Mouse (Mus musculus): ENCODE results near the gene Nosip.

Nosip gene

DNA sequence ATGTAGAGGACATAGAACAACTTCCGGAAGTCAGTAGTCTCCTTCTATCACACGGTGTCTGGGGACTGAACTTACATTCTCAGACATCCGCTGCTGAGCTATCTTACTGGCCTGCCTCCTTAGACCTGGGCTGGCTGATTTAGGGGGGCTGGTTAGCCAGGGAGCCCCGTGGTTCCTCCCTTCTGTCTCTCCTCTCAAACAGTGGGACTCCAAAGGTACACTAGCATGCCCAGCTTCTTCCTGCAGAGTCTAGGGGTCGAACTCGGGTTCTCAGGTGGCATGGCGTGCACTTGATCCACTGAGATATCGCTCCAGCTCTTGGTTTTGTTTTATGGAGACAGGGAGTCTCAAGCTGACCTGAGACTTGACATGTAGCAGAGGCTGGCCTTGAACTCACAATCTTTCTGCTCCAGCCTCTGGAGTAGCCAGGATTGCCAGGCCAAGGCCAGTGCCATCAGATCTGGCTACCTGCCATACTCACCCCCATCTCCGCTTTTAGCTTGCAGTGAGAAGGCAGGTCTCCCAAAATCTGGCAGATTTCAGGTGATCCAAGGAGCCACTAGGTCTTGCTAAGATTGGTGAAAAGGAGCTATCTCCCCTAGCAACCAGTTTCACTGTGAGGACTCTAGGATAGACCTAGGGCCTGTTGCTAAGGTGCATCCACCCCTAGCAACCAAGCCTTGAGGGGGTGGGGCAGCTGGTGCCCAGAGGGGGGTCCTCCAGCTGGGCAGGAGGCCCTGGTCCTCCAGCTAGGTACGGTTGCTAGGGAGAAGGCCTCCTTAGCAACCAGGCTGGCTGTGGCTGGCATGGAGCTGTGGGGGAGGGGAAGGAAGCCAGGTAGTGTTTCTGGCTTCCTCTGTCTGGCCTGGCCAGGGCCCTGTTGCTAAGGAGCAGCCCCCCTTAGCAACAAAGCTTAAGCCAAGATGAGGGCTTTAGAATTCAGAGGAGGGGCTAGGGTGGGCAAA, 3.3 kb upstream of the Nosip start:
- no peak for DNase-seq (ENCODE audit: extremely low spot score, low spot score)

GRCm38 (mm10) chr7:45060632-45061122, 1.6 kb upstream of the Nosip start:
- DNase-seq (ENCODE audit: extremely low spot score, low spot score) = no peak

- no peak for DNase-seq (ENCODE audit: extremely low spot score, low spot score)
Observed at GRCm38 (mm10) chr7:45061532-45062075, 625 bp upstream of the Nosip start.

- no peak for DNase-seq (ENCODE audit: extremely low spot score, low spot score)
Observed at GRCm38 (mm10) chr7:45067190-45067999, 5.2 kb downstream of the Nosip start.

- DNase-seq (ENCODE audit: extremely low spot score, low spot score) = peak; percentile 52
Observed at GRCm38 (mm10) chr7:45068000-45068318, 5.7 kb downstream of the Nosip start.

GRCm38 (mm10) chr7:45069671-45070070, 7.4 kb downstream of the Nosip start:
- DNase-seq (ENCODE audit: extremely low spot score, low spot score) = no peak

DNA sequence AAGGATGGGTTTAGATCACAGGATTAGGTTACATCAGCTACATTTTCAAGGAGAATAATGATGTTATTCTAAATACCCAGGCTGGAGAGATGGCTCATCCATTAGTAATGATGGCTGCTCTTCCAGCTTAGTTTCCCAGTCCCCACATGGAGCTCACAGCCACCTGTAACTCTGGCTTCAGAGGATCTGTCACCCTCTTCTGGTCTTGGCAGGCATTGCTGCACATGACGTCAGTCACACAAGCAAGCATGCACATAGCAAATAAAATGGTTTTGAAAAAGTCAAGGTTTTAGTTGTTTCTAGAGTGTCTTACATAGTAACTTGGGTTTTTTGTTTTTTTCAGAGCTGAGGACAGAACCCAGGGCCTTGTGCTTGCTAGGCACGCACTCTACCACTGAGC, 10.0 kb downstream of the Nosip start:
- DNase-seq (ENCODE audit: extremely low spot score, low spot score) = no peak

GRCm38 (mm10) chr7:45073171-45073707, 11.0 kb downstream of the Nosip start:
- DNase-seq (ENCODE audit: extremely low spot score, low spot score) = no peak

GRCm38 (mm10) chr7:45073949-45074348, 11.7 kb downstream of the Nosip start:
- no peak for DNase-seq (ENCODE audit: extremely low spot score, low spot score)

DNA sequence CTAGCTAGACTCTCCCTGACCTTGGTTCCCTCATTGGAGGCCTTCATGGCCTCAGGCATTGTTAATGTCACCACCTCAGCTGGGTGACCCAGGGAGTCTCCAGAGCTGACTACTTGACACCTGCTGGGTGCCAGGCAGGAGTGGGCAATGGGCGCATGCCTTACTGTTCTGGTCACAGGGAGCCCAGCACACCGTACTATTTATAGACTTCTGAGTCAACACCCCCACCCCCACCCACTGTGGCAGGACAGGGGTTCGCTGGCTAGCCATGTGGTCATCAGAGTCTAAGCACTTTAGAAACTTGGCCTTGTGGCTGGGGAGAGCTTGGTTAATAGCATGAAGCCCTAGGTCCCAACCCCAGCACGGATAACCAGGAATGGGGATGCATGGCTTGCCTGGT, 13.2 kb downstream of the Nosip start:
- DNase-seq (ENCODE audit: extremely low spot score, low spot score) = no peak

- DNase-seq (ENCODE audit: extremely low spot score, low spot score) = no peak
Observed at GRCm38 (mm10) chr7:45076501-45076900, 14.3 kb downstream of the Nosip start.

GRCm38 (mm10) chr7:45077322-45077721, 15.1 kb downstream of the Nosip start:
- DNase-seq (ENCODE audit: extremely low spot score, low spot score) = no peak

DNA sequence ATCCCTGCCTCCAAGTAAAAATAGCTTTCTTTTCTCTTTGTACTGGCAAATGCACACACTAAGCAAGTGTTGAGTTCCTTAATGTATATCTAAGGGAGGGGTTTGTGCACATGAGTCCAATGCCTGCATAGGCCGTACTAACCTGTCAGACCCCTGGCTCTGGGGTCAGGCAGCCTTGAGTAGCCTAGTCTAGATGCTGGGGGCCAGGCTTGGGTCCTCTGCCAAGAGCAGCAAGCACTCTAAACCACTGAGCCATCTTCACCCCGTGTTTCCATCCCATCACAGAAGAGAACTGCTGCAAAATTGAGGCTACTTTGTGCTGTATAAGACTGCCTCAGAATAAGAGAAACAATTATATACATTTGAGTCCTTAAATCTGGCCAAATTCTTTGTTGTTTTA, 15.6 kb downstream of the Nosip start:
- no peak for DNase-seq (ENCODE audit: extremely low spot score, low spot score)

GRCm38 (mm10) chr7:45078513-45078912, 16.3 kb downstream of the Nosip start:
- DNase-seq (ENCODE audit: extremely low spot score, low spot score) = peak; percentile 75

DNA sequence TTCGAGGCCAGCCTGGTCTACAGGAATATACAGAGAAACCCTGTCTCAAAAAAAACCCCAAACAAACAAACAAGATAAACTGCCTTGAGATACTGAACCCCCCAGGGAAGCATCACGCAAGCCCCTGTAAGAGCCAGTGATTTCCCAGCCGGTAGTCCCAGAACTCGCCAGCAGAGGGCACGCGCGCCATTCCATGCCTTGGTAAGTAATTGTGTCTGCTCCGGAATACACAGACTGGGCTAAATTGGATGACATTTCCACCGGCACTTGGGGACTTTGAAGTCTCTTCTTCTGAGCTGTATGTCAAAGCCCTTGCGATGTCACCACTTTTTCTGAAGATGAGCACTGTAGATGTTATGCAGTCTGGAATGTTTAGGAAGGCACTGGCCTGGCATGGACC, 17.6 kb downstream of the Nosip start:
- peak; percentile 95 for DNase-seq (ENCODE audit: extremely low spot score, low spot score)

DNA sequence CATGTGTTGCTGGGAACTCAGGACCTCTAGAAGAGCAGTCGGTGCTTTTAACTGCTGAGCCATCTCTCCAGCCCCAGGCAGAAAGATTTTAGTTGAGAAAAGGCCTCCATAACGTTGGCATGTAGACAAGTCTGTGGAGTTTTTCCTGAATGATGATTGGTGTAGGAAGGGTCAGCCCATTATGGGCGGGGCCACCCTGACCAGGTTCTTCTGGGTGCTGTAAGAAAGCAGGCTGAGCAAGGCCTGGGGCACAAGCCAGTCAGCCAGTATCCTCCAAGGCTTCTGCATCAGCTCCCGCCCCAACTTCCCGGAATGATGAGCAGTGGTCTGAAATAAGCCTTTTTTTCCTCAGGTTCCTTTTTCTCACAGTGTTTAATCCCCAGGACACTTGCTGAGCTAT, 18.8 kb downstream of the Nosip start:
- no peak for DNase-seq (ENCODE audit: extremely low spot score, low spot score)

DNA sequence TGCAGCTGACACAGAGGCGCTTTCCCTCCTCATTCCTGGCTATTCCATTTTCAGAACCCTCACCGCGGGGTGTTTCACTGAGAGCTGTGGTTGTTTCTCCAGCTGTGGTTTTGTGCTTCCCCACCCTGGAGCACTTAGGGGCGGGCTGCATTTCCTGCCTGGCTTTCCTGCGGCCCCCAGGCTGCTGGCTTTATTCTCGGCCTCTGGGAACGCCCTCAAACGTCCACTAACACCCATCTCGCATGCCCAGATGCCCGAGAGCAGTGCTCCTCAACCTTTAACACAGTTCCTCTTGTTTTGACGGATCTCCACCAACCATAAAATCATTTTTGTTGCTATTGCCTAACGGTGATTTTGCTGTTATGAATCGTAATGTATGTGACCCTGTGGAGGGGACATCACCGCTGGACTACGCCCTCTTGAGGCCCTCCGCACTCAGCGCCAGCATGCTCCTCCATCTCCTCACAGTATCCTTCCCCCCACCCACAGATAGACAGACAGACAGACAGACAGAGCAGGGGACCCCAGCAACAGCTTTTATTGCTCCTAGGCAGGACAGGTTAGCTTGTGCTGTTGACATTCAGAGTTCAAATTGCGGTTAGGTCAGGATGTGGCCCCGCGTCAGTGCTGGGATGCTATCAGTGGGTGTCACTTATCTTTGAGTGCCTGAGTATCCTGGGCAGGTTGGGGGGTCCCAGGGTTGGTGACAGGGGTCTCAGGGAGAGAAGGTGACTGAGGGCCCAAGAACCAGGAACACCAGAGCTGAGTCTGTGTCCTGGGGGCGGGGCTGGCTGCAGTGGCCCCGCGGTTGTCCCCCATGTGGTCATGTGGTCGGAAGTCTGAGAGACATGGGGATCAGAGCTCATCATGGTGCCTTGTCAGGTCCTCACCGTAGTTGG, 20.4 kb downstream of the Nosip start:
- no peak for DNase-seq (ENCODE audit: extremely low spot score, low spot score)

GRCm38 (mm10) chr7:45083300-45083890, 21.2 kb downstream of the Nosip start:
- DNase-seq (ENCODE audit: extremely low spot score, low spot score) = no peak

DNA sequence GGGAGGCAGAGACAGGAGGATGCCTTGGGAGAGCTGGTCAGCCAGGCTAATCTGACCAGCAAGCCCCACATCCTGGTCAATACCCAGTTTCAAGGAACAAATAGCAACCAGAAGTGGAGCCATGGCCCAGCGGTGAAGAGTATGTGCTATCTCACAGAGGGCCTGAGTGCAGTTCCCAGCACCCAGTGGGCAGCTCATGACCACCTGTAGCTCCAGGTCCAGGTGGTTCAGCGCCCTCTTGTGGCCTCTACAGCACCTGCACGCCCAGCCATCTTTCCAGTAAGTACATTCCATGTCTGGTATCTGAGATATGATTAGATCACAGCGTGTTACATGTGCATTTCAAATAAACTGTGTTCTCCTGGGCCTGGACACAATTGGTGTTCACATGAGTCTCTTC, 23.9 kb downstream of the Nosip start:
- no peak for DNase-seq (ENCODE audit: extremely low spot score, low spot score)

DNA sequence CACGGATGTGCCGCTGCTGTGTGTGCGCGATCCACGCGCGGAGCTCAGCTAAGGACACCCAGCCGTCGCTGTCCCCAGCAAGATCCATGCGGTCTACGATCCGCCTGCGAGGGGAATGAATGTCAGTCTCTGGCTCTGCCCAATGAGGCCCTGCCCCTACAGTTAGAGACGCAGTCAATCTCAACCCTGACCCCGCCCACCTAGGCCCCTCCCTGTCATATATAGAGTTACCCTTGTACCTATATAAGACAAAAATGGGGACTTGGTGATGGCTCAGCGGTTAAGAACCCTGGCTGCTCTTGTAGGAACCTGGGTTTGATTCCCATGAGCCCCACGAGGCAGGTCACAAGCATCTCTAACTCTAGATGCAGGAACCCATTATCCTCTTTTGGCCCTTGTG, 26.4 kb downstream of the Nosip start:
- DNase-seq (ENCODE audit: extremely low spot score, low spot score) = no peak
